Mouse (Mus musculus) adrenal gland, postnatal 36 days (tissue): ENCODE data around the gene Olfr601. TPM values are rescaled to one million over a fixed set of nuclear protein-coding genes. Genes with fewer than 3 reads are reported as not detected.
"Not testable (repeated sequence)": the region's sequence is repeated elsewhere in the genome, so short reads cannot be mapped to it uniquely, and the experiment has no call there.

Source experiments
- DNase-seq, 2 experiments: peaks; one replicate each; pipeline ENCODE4 v3.0.0; 2021; ENCODE audit warnings: mixed read lengths in 1 of 2
- long read RNA-seq, 2 experiments: library from polyadenylated mRNA; stranded (forward); transcript quantifications; one replicate each; pipeline ENCODE4 v2.0.0; 2021; ENCODE audit warnings: borderline sequencing depth in 2 of 2
- total RNA-seq, 2 experiments: library from RNA; stranded (reverse); gene quantifications; 2 replicates each; pipeline ENCODE4 v1.2.3; 2021

Olfr601 gene
- total RNA-seq = not detected
- long read RNA-seq, experiment 1 = 0 reads
- long read RNA-seq, experiment 2 = 0 reads

- no peak for DNase-seq
Observed at GRCm38 (mm10) chr7:103362555-103362954, at the start of gene Olfr601. TSS of gene Olfr601 (minus strand) at chr7:103362655.

GRCm38 (mm10) chr7:103406521-103407055, 44.1 kb upstream of the Olfr601 start:
- not testable (repeated sequence) for DNase-seq

- no peak for DNase-seq
Observed at GRCm38 (mm10) chr7:103398981-103399380, 36.5 kb upstream of the Olfr601 start.

GRCm38 (mm10) chr7:103397758-103398157, 35.3 kb upstream of the Olfr601 start:
- DNase-seq = no peak

- no peak for DNase-seq
Observed at GRCm38 (mm10) chr7:103386077-103386476, 23.6 kb upstream of the Olfr601 start, which contains the start of gene Olfr603. TSS of gene Olfr603 (minus strand) at chr7:103386177.

- no peak for DNase-seq
Observed at GRCm38 (mm10) chr7:103349569-103349968, 12.9 kb downstream of the Olfr601 start, which contains the start of gene Olfr600. TSS of gene Olfr600 (minus strand) at chr7:103349669.

GRCm38 (mm10) chr7:103335617-103336016, 26.8 kb downstream of the Olfr601 start, which contains the start of gene Olfr599:
TSS of gene Olfr599 (plus strand) at chr7:103335917.
- no peak for DNase-seq

- no peak for DNase-seq
Observed at GRCm38 (mm10) chr7:103323268-103323667, 39.2 kb downstream of the Olfr601 start, which contains the start of gene Olfr598. TSS of gene Olfr598 (plus strand) at chr7:103323568.

- not testable (repeated sequence) for DNase-seq
Observed at GRCm38 (mm10) chr7:103316015-103316414, 46.4 kb downstream of the Olfr601 start, which contains the start of gene Olfr597. TSS of gene Olfr597 (plus strand) at chr7:103316315.

Other genes starting within 250 kb of the Olfr601 start
- not detected for gene Olfr586, start 237.0 kb downstream of the Olfr601 start, total RNA-seq
- gene Olfr588-ps1, start 221.8 kb downstream of the Olfr601 start, total RNA-seq = not detected
- gene Olfr589, start 206.3 kb downstream of the Olfr601 start, total RNA-seq = not detected
- gene Olfr591, start 184.3 kb downstream of the Olfr601 start, total RNA-seq = not detected
- not detected for gene Olfr592, start 177.9 kb downstream of the Olfr601 start, total RNA-seq
- gene Olfr593, start 150.8 kb downstream of the Olfr601 start, total RNA-seq = not detected
- gene Olfr594, start 145.7 kb downstream of the Olfr601 start, total RNA-seq = not detected
- not detected for gene Usp17ld, start 110.2 kb downstream of the Olfr601 start, total RNA-seq
- gene Olfr596, start 57.0 kb downstream of the Olfr601 start, total RNA-seq = not detected
- not detected for gene Olfr597, start 46.3 kb downstream of the Olfr601 start, total RNA-seq
- gene Olfr598, start 39.1 kb downstream of the Olfr601 start, total RNA-seq = not detected
- gene Olfr599, start 26.7 kb downstream of the Olfr601 start, total RNA-seq = not detected
- gene Olfr600, start 13.0 kb downstream of the Olfr601 start, total RNA-seq = not detected
- gene Olfr603, start 23.5 kb upstream of the Olfr601 start, total RNA-seq = not detected
- not detected for gene Usp17lc, start 52.4 kb upstream of the Olfr601 start, total RNA-seq
- not detected for gene Olfr605, start 82.8 kb upstream of the Olfr601 start, total RNA-seq
- not detected for gene Olfr606, start 86.4 kb upstream of the Olfr601 start, total RNA-seq
- gene Olfr607, start 101.5 kb upstream of the Olfr601 start, total RNA-seq = not detected
- not detected for gene Olfr608, start 107.2 kb upstream of the Olfr601 start, total RNA-seq
- gene Olfr609, start 135.4 kb upstream of the Olfr601 start, total RNA-seq = not detected
- not detected for gene Olfr610, start 149.5 kb upstream of the Olfr601 start, total RNA-seq
- gene Olfr611, start 158.2 kb upstream of the Olfr601 start, total RNA-seq = not detected
- gene Olfr612, start 180.1 kb upstream of the Olfr601 start, total RNA-seq = not detected
- not detected for gene Olfr613, start 185.4 kb upstream of the Olfr601 start, total RNA-seq
- gene Olfr615, start 193.4 kb upstream of the Olfr601 start, total RNA-seq = not detected
- not detected for gene Olfr616, start 206.5 kb upstream of the Olfr601 start, total RNA-seq
- gene Olfr617, start 210.4 kb upstream of the Olfr601 start, total RNA-seq = not detected
- gene Olfr618, start 227.4 kb upstream of the Olfr601 start, total RNA-seq = not detected
- gene Olfr619, start 237.9 kb upstream of the Olfr601 start, total RNA-seq = not detected
- gene Olfr620, start 249.9 kb upstream of the Olfr601 start, total RNA-seq = not detected